Comparison of ENCODE assay signal across 14 mouse cellular contexts in the genomic region with DNA sequence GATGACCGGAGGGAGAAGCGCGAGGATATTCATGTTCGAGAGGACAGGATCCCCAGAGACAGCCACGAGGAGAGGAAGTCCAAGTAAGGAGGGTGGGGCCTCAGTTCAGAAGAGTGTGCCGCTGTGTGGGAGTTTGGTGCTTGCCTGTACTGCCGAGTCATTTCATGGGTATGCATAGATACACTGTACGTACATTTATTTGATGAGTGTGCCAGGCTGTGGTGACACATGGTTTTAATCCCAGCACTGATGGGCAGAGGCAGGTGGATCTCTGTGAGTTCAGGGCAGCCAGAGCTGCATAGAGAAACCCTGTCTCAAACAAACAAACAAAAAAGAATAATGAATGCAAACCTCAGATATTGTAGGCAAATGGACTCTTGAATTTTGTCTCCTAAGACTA.
"Had no signal": no experiment of that assay in that cellular context is flagged by ENCODE, and none has a peak within 500 bp of the region (broad histone marks: within the 10 kb centered on the region; RNA-seq: fewer than 3 reads in every experiment).

No protein-coding gene starts in this region.

- H3K27me3 ChIP-seq: limb, embryonic 12.5 days; liver, embryonic 15.5 days; midbrain, embryonic 12.5 days; neural tube, embryonic 12.5 days had no signal

- H3K9ac ChIP-seq: limb, embryonic 12.5 days; liver, embryonic 15.5 days; midbrain, embryonic 12.5 days; neural tube, embryonic 12.5 days had no signal

- H3K4me2 ChIP-seq: limb, embryonic 12.5 days; liver, embryonic 11.5 days; liver, embryonic 15.5 days; midbrain, embryonic 12.5 days; neural tube, embryonic 12.5 days had no signal

- H3K9me3 ChIP-seq: limb, embryonic 12.5 days; liver, embryonic 15.5 days; midbrain, embryonic 12.5 days; neural tube, embryonic 12.5 days had no signal

- H3K4me3 ChIP-seq: limb, embryonic 12.5 days; liver, embryonic 15.5 days; midbrain, embryonic 12.5 days; neural tube, embryonic 12.5 days had no signal

- DNase-seq: kidney, adult 8-10 months; kidney, postnatal 25 days; lung, adult 2 months; lung, postnatal 36 days; thymus, adult 2 months; thymus, postnatal 36 days had no signal

- H3K4me1 ChIP-seq: limb, embryonic 12.5 days; liver, embryonic 15.5 days; midbrain, embryonic 12.5 days; neural tube, embryonic 12.5 days had no signal

- H3K27ac ChIP-seq: limb, embryonic 12.5 days; liver, embryonic 15.5 days; midbrain, embryonic 12.5 days; neural tube, embryonic 12.5 days; stomach, postnatal 0 days had no signal

- ATAC-seq: intestine, postnatal 0 days; lung, postnatal 0 days had no signal
